Mouse (Mus musculus) intestine, embryonic 14.5 days (tissue): ENCODE measurements around the gene Duxbl1. TPM values are rescaled to one million over a fixed set of nuclear protein-coding genes. Genes with fewer than 3 reads are reported as not detected.
"Not testable (repeated sequence)": the region's sequence is repeated elsewhere in the genome, so short reads cannot be mapped to it uniquely, and the experiment has no call there.

Experiments used
- ATAC-seq: fragments of 200-750 bp; cut with Nextera tagmentation; replicated peaks from 2 replicates; pipeline ENCODE4 v1.8.0; 2017; ENCODE audit warnings: low read depth, moderate number of reproducible peaks, moderate TSS enrichment, moderate library complexity; ENCODE audit not compliant: low FRiP score, low TSS enrichment
- DNase-seq: peaks from one replicate; pipeline ENCODE4 v3.0.0-alpha.2; 2018; ENCODE audit warnings: low spot score
- H3K27ac ChIP-seq: fragments of 300-500 bp; sonication (generic); 2 replicates; pipeline ENCODE4 v1.5.1; 2014; ENCODE audit warnings: low read depth, mild to moderate bottlenecking, control low read depth
- H3K27me3 ChIP-seq: fragments of 300-500 bp; sonication (generic); replicated peaks from 2 replicates; pipeline ENCODE4 v1.6.1; 2014; ENCODE audit warnings: low read length, control low read depth; ENCODE audit not compliant: control insufficient read depth, insufficient read depth
- H3K36me3 ChIP-seq: fragments of 300-500 bp; sonication (generic); 2 replicates; pipeline ENCODE4 v1.6.1; 2014; ENCODE audit warnings: low read length, control low read depth; ENCODE audit not compliant: control insufficient read depth, insufficient read depth
- H3K4me1 ChIP-seq: fragments of 300-500 bp; sonication (generic); replicated peaks from 2 replicates; pipeline ENCODE4 v1.6.1; 2014; ENCODE audit warnings: low read length, control low read depth, mixed read lengths; ENCODE audit not compliant: control insufficient read depth, insufficient read depth
- H3K4me2 ChIP-seq: fragments of 300-500 bp; sonication (generic); 2 replicates; pipeline ENCODE4 v1.6.1; 2014; ENCODE audit warnings: low read length
- H3K4me3 ChIP-seq: fragments of 300-500 bp; sonication (generic); 2 replicates; pipeline ENCODE4 v1.5.1; 2014; ENCODE audit warnings: low read depth, low read length, control low read depth, mixed read lengths
- H3K9ac ChIP-seq: fragments of 300-500 bp; sonication (generic); 2 replicates; pipeline ENCODE4 v1.6.1; 2014; ENCODE audit warnings: mild to moderate bottlenecking, low read length
- H3K9me3 ChIP-seq: fragments of 300-500 bp; sonication (generic); 2 replicates; pipeline ENCODE4 v1.6.1; 2016; ENCODE audit warnings: low read length, control low read depth; ENCODE audit not compliant: control insufficient read depth
- WGBS: fragments of 180-500 bp; shearing (Covaris S2); extraction: QIAGEN DNeasy Blood & Tissue Kit; methylation state at CpG from one replicate; pipeline ENCODE4 v1.1.7; 2014; 5-methylcytosine and 5-hydroxymethylcytosine counted together
- polyA plus RNA-seq: library from polyadenylated mRNA; unstranded; fragments of >200 nt; fragmentation: Nextera tagmentation; extraction: Ambion mirVana; gene quantifications from 2 replicates; pipeline ENCODE4 v1.2.1, GENCODE M21; 2014

Duxbl1 gene
- polyA plus RNA-seq, 1 experiment from 2014 or later = 1.3 TPM

GRCm38 (mm10) chr14:26021555-26021954 lies 43.2 kb downstream of the Duxbl1 start:
- H3K4me2 ChIP-seq, H3K9ac ChIP-seq, H3K36me3 ChIP-seq, DNase-seq, ATAC-seq, H3K4me3 ChIP-seq, H3K9me3 ChIP-seq, H3K27ac ChIP-seq, H3K27me3 ChIP-seq, H3K4me1 ChIP-seq: not testable (repeated sequence)
- WGBS = no CpG with 5 or more reads among the region's 9 CpGs

- not testable (repeated sequence) for H3K4me2 ChIP-seq, DNase-seq, H3K27ac ChIP-seq, ATAC-seq, H3K4me1 ChIP-seq, H3K4me3 ChIP-seq, H3K27me3 ChIP-seq, H3K9ac ChIP-seq, H3K9me3 ChIP-seq, H3K36me3 ChIP-seq
- WGBS = no CpG with 5 or more reads among the region's 6 CpGs
Measured at GRCm38 (mm10) chr14:26022831-26023230, 44.5 kb downstream of the Duxbl1 start.

DNA sequence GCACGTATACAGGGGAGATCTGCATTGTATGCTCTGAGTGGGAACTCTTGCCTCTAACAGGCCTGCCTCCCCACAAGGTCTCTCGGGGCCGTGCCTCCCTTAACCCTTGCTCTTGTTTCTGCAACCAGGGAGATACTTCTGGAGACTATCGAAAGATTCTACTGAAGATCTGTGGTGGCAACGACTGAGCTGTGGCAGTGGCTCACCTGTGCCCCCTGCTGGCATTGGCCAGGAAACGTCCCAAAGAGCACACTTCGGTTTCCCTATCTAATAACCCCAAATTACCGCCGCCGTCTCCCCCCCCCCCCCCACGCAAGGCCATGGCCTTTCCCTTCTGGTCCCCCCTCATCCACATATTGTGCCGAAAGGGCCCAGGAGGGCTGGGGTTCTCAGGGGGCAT lies 47.3 kb downstream of the Duxbl1 start:
- H3K27me3 ChIP-seq, DNase-seq, H3K4me2 ChIP-seq, H3K4me3 ChIP-seq, H3K9ac ChIP-seq, H3K36me3 ChIP-seq, H3K9me3 ChIP-seq, ATAC-seq, H3K27ac ChIP-seq, H3K4me1 ChIP-seq: not testable (repeated sequence)
- no CpG with 5 or more reads among the region's 12 CpGs for WGBS

GRCm38 (mm10) chr14:26034364-26034763 lies 56.0 kb downstream of the Duxbl1 start:
- DNase-seq, H3K4me3 ChIP-seq, H3K27ac ChIP-seq, H3K4me1 ChIP-seq, H3K4me2 ChIP-seq, H3K27me3 ChIP-seq, H3K36me3 ChIP-seq, H3K9me3 ChIP-seq, H3K9ac ChIP-seq: not testable (repeated sequence)
- no CpG with 5 or more reads among the region's 3 CpGs for WGBS
- ATAC-seq = 0 out of 2 replicates have a peak, but pooled peaks have one; percentile 53

DNA sequence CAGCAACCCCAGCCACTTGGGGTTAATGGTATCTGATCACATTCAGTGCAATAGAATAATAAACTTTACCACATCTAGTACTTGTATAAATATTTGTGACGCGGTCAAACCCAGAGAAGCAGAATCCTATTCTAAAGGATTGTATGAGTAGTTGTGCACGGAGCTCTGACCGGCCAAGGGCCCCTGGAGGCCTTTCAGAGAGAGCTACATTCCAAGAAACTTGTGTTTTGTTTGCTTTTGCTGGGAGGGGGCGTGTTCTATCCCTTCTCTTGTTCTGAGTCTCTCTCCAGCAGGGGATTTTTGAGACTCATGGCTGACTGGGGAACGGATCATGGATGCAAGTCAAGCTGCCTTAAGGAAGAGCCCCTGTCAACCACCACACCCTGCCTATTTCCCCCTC lies 57.1 kb downstream of the Duxbl1 start:
- H3K27me3 ChIP-seq, H3K4me1 ChIP-seq, ATAC-seq, DNase-seq, H3K27ac ChIP-seq, H3K9me3 ChIP-seq, H3K4me2 ChIP-seq, H3K36me3 ChIP-seq, H3K4me3 ChIP-seq, H3K9ac ChIP-seq: not testable (repeated sequence)
- WGBS = no CpG with 5 or more reads among the region's 6 CpGs

Other genes starting within 250 kb of the Duxbl1 start
- gene Zcchc24, start 209.5 kb upstream of the Duxbl1 start, polyA plus RNA-seq = 32.8 and 33.6 TPM in 2 replicates
- 66.8 and 68.3 TPM in 2 replicates for gene Anxa11, start 136.4 kb upstream of the Duxbl1 start, polyA plus RNA-seq
- not detected in 2 replicates for gene Plac9a, start 75.5 kb upstream of the Duxbl1 start, polyA plus RNA-seq
- gene Tmem254a, start 50.9 kb upstream of the Duxbl1 start, polyA plus RNA-seq = 3.8 and 4.9 TPM in 2 replicates
- not detected in 2 replicates for gene Cphx1, start 40.3 kb upstream of the Duxbl1 start, polyA plus RNA-seq
- 13.9 and 19.3 TPM in 2 replicates for gene Gm9780, start 64.1 kb downstream of the Duxbl1 start, polyA plus RNA-seq
- 60.1 and 70.8 TPM in 2 replicates for gene Tmem254c, start 88.8 kb downstream of the Duxbl1 start, polyA plus RNA-seq
- gene Cphx2, start 102.9 kb downstream of the Duxbl1 start, polyA plus RNA-seq = not detected in 2 replicates
- gene Cphx3, start 103.7 kb downstream of the Duxbl1 start, polyA plus RNA-seq = 0.32 and 0.68 TPM in 2 replicates
- 1.8 TPM in 1 of 2 replicates, not detected in the other for gene Duxbl2, start 139.8 kb downstream of the Duxbl1 start, polyA plus RNA-seq
- 13.7 and 20.0 TPM in 2 replicates for gene Plac9b, start 203.9 kb downstream of the Duxbl1 start, polyA plus RNA-seq
- 29.4 and 41.1 TPM in 2 replicates for gene Tmem254b, start 228.5 kb downstream of the Duxbl1 start, polyA plus RNA-seq